Mouse (Mus musculus) limb, embryonic 11.5 days (tissue): ENCODE results near the gene Wdr86. TPM values are rescaled to one million over a fixed set of nuclear protein-coding genes. Genes with fewer than 3 reads are reported as not detected.

Source experiments
- ATAC-seq: fragments of 200-750 bp; cut with Nextera tagmentation; 2 replicates; pipeline ENCODE4 v1.8.0; 2017; ENCODE audit warnings: low read depth; ENCODE audit not compliant: insufficient number of reproducible peaks, low FRiP score, low TSS enrichment
- DNase-seq: peaks from one replicate; pipeline ENCODE4 v3.0.0-alpha.2; 2015; ENCODE audit warnings: low spot score
- H3K27ac ChIP-seq: fragments of 300-500 bp; sonication (generic); replicated peaks from 2 replicates; pipeline ENCODE4 v1.5.1; 2014; ENCODE audit warnings: low read depth, mild to moderate bottlenecking, low read length
- H3K27me3 ChIP-seq: fragments of 300-500 bp; sonication (generic); 2 replicates; pipeline ENCODE4 v1.6.1; 2014; ENCODE audit warnings: mild to moderate bottlenecking, low read length, mixed read lengths; ENCODE audit not compliant: control insufficient read depth, insufficient read depth
- H3K36me3 ChIP-seq: fragments of 300-500 bp; sonication (generic); 2 replicates; pipeline ENCODE4 v1.6.1; 2014; ENCODE audit warnings: mild to moderate bottlenecking, low read length, moderate library complexity, mixed read lengths; ENCODE audit not compliant: control insufficient read depth, insufficient read depth
- H3K4me1 ChIP-seq: fragments of 300-500 bp; sonication (generic); 2 replicates; pipeline ENCODE4 v1.6.1; 2014; ENCODE audit warnings: low read length, mixed read lengths; ENCODE audit not compliant: control insufficient read depth, insufficient read depth
- H3K4me2 ChIP-seq: fragments of 300-500 bp; sonication (generic); 2 replicates; pipeline ENCODE4 v1.6.1; 2014; ENCODE audit warnings: low read depth, mild to moderate bottlenecking, moderate library complexity; ENCODE audit not compliant: severe bottlenecking
- H3K4me3 ChIP-seq: fragments of 300-500 bp; sonication (generic); 2 replicates; pipeline ENCODE4 v1.5.1; 2014; ENCODE audit warnings: low read depth, low read length
- H3K9ac ChIP-seq: fragments of 300-500 bp; sonication (generic); 2 replicates; pipeline ENCODE4 v1.6.1; 2014; ENCODE audit warnings: mild to moderate bottlenecking, low read length
- H3K9me3 ChIP-seq: fragments of 300-500 bp; sonication (generic); 2 replicates; pipeline ENCODE4 v1.6.1; 2016; ENCODE audit warnings: low read length; ENCODE audit not compliant: control insufficient read depth
- WGBS: fragments of 180-500 bp; shearing (Covaris S2); extraction: QIAGEN DNeasy Blood & Tissue Kit; methylation state at CpG from one replicate; pipeline ENCODE4 v1.1.7; 2014; 5-methylcytosine and 5-hydroxymethylcytosine counted together
- polyA plus RNA-seq: library from polyadenylated mRNA; unstranded; fragments of >200 nt; fragmentation: Nextera tagmentation; extraction: Ambion mirVana; gene quantifications from 2 replicates; pipeline ENCODE4 v1.2.1, GENCODE M21; 2014

Wdr86 gene
- polyA plus RNA-seq, 1 experiment from 2014 or later, result 40.7 TPM

DNA sequence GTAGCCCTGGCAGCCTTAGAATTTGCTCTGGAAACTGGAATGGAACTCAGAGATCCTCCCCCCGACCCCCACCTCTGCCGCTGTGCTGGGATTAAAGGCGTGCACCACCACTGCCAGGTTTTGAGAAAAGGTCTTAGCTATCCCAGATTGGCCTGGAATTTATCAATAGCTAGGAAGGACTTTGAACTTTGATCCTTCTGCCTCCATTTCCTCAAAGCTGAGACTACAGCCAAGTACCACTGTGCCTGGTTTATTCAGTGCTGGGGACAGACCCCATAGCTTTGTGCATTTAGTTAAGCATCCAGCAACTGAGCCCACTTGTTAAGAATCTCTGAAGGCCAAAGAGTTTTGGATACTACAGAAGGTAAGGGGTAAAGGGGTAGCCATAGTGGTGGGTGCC, 26.4 kb upstream of the Wdr86 start:
- no peaks in the 10 kb centered on the region for H3K27me3 ChIP-seq
- H3K27ac ChIP-seq, result no peak overlapping the region
- no peak for ATAC-seq
- WGBS, result 68% methylated on average over 3 of the region's 3 CpGs
- no peaks in the 10 kb centered on the region for H3K36me3 ChIP-seq
- no peak overlapping the region for H3K4me3 ChIP-seq
- H3K4me2 ChIP-seq, result no peak overlapping the region
- no peak for DNase-seq
- peaks cover 11% of the 10 kb centered on the region for H3K4me1 ChIP-seq
- H3K9me3 ChIP-seq, result no peaks in the 10 kb centered on the region
- H3K9ac ChIP-seq, result no peak overlapping the region

GRCm38 (mm10) chr5:24752175-24752498, 21.6 kb upstream of the Wdr86 start:
- 0 out of 2 replicates have a peak overlapping the region, but pooled peaks have one; percentile 74 for H3K27ac ChIP-seq
- DNase-seq (no peak), ATAC-seq (no peak)
- peak overlapping the region; percentile 83 for H3K4me2 ChIP-seq
- H3K9ac ChIP-seq, result peak overlapping the region; percentile 50
- no peaks in the 10 kb centered on the region for H3K36me3 ChIP-seq
- H3K4me3 ChIP-seq, result peak overlapping the region; percentile 48; the same call in 1 of the 2 replicates
- H3K9me3 ChIP-seq, result no peaks in the 10 kb centered on the region
- WGBS, result 0% methylated on average over 2 of the region's 2 CpGs
- no peaks in the 10 kb centered on the region for H3K27me3 ChIP-seq
- peaks cover 26% of the 10 kb centered on the region for H3K4me1 ChIP-seq

DNA sequence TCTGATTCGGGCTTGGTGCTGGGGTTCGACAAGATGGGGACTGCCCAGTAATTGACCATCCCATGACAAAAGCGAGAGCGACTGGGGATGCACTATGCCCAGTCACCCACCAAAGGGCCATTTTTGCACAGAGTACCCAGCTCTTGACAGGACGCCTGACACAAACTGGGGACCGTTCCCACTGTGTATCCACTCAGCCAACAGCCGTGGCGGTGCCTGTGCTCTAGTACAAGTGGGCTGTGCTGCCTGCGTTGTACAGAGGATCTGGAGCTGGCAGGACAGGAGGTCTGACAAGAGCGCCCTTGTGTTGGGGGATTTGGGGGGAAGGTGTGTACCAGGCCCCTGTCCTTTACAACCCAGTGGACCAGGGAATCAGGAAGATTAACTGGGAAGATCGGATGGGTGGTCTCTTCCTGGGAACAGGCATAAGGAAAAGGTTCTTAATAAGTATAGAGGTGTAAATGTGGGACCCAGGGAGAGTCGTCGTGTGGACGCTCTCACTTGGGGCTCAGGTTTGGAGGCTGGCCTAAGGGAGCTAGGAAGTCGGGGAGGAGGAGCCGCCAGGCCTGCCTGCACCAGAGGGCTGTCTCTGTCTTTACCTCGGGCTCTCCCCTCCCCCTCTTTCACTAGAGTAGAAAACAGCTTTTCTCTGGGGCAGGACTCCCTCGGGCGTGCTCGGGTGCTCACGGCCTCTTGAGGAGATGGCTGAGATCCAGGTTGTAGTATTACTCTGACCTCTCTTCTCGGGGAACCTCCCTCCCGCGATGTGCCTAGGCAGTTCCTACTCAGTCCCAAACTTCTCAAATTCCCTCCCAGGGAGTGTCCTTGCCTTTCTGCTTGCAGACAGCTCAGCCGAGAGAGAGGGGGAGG, 21.0 kb upstream of the Wdr86 start:
- peak overlapping the region; percentile 74 for H3K27ac ChIP-seq
- peaks cover 26% of the 10 kb centered on the region for H3K4me1 ChIP-seq
- DNase-seq (peak; percentile 65), ATAC-seq (peak; percentile 38; the same call in 1 of the 2 replicates)
- H3K27me3 ChIP-seq, result no peaks in the 10 kb centered on the region
- no peaks in the 10 kb centered on the region for H3K36me3 ChIP-seq
- 1% methylated on average over 25 of the region's 25 CpGs for WGBS
- peak overlapping the region; percentile 83 for H3K4me2 ChIP-seq
- H3K9me3 ChIP-seq, result no peaks in the 10 kb centered on the region
- H3K4me3 ChIP-seq, result peak overlapping the region; percentile 48
- H3K9ac ChIP-seq, result peak overlapping the region; percentile 80

- Histone ChIP-seq H3K27me3 (no peaks in the 10 kb centered on the region), H3K9ac (peak overlapping the region; percentile 80), H3K4me2 (peak overlapping the region; percentile 83), H3K27ac (peak overlapping the region; percentile 74), H3K4me1 (peaks cover 26% of the 10 kb centered on the region), H3K4me3 (peak overlapping the region; percentile 48), H3K9me3 (no peaks in the 10 kb centered on the region), H3K36me3 (no peaks in the 10 kb centered on the region)
- DNase-seq, result peak; percentile 98
- peak; percentile 67; the same call in 1 of the 2 replicates for ATAC-seq
- under 1% methylated on average over 52 of the region's 59 CpGs for WGBS
Measured at GRCm38 (mm10) chr5:24750321-24751304, 20.1 kb upstream of the Wdr86 start.

- H3K36me3 ChIP-seq, result no peaks in the 10 kb centered on the region
- no peaks in the 10 kb centered on the region for H3K9me3 ChIP-seq
- no peak overlapping the region for H3K4me3 ChIP-seq
- H3K27ac ChIP-seq, result no peak overlapping the region
- WGBS, result 59% methylated on average over 5 of the region's 5 CpGs
- peak overlapping the region; percentile 83 for H3K4me2 ChIP-seq
- no peaks in the 10 kb centered on the region for H3K27me3 ChIP-seq
- DNase-seq (no peak), ATAC-seq (no peak)
- H3K9ac ChIP-seq, result 0 out of 2 replicates have a peak overlapping the region, but pooled peaks have one; percentile 22
- H3K4me1 ChIP-seq, result peaks cover 26% of the 10 kb centered on the region
Measured at GRCm38 (mm10) chr5:24749731-24750130, 19.2 kb upstream of the Wdr86 start.

DNA sequence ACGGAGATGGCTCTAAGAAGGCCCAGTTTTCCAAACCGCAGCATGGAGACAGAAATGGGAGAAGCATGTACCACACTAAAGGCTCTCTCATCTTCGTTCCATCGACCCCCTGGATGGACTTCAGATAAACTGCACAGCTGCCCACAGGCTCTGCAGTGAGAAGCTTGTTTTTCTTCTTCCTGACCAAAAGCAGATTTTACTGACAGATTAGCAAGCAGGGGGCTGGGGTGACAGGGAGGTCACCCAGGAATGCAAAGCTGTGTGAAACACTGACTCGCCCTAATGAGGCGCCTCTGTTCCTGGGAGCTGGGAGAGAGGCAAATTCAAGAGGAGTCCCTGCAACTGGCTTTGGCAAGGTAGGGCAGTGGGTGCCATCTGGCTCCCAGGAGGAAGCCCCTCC, 17.0 kb upstream of the Wdr86 start:
- Histone ChIP-seq H3K27ac (no peak overlapping the region), H3K9ac (no peak overlapping the region), H3K36me3 (no peaks in the 10 kb centered on the region), H3K4me3 (no peak overlapping the region), H3K27me3 (no peaks in the 10 kb centered on the region), H3K9me3 (no peaks in the 10 kb centered on the region), H3K4me2 (no peak overlapping the region), H3K4me1 (peaks cover 23% of the 10 kb centered on the region)
- no peak for ATAC-seq
- peak; percentile 30 for DNase-seq
- WGBS, result 12% methylated on average over 6 of the region's 6 CpGs

GRCm38 (mm10) chr5:24743956-24744355, 13.4 kb upstream of the Wdr86 start:
- DNase-seq, result no peak
- peaks cover 10% of the 10 kb centered on the region for H3K4me1 ChIP-seq
- no peak overlapping the region for H3K9ac ChIP-seq
- H3K27me3 ChIP-seq, result no peaks in the 10 kb centered on the region
- no peak overlapping the region for H3K27ac ChIP-seq
- WGBS, result 93% methylated on average over 10 of the region's 10 CpGs
- H3K4me2 ChIP-seq, result no peak overlapping the region
- H3K4me3 ChIP-seq, result no peak overlapping the region
- H3K36me3 ChIP-seq, result no peaks in the 10 kb centered on the region
- ATAC-seq, result no peak
- H3K9me3 ChIP-seq, result no peaks in the 10 kb centered on the region

- Histone ChIP-seq H3K27ac (peak overlapping the region; percentile 82), H3K27me3 (no peaks in the 10 kb centered on the region), H3K4me2 (no peak overlapping the region), H3K9ac (no peak overlapping the region; the same call in 1 of the 2 replicates), H3K36me3 (no peaks in the 10 kb centered on the region), H3K4me3 (no peak overlapping the region), H3K9me3 (no peaks in the 10 kb centered on the region), H3K4me1 (peaks cover 6% of the 10 kb centered on the region)
- 43% methylated on average over 15 of the region's 15 CpGs for WGBS
- ATAC-seq (peak; percentile 81), DNase-seq (peak; percentile 72)
Measured at GRCm38 (mm10) chr5:24741172-24741885, 10.8 kb upstream of the Wdr86 start.
